Mouse (Mus musculus): ENCODE measurements around the gene Tdrd7.

Gene Tdrd7

GRCm38 (mm10) chr4:45972448-45972854 is 7.3 kb downstream of the Tdrd7 start:
- DNase-seq (ENCODE audit: low spot score): no peak

GRCm38 (mm10) chr4:45972951-45973350 is 7.8 kb downstream of the Tdrd7 start:
- no peak for DNase-seq (ENCODE audit: low spot score)

GRCm38 (mm10) chr4:45976931-45977667 is 12.0 kb downstream of the Tdrd7 start:
- DNase-seq (ENCODE audit: low spot score): no peak

DNA sequence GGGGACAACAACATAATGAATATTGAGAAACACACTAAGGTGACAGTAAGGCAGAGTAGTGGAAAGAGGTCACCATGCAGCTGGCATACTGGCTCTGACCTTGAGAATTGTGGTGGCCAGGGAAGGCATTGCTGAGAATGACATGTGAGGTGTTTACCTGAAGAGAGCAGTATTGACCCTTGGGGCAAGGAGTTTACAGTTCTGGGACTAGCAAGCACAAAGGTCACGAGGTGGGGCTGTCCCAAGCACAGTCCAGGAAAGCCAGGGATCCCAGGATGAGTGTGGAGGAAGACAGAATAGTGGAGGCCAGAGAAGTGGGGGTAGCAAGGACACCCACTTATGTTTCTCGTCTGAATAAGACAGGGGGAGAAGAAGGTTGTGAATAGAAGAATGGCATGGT is 14.8 kb downstream of the Tdrd7 start:
- DNase-seq (ENCODE audit: low spot score): no peak

DNA sequence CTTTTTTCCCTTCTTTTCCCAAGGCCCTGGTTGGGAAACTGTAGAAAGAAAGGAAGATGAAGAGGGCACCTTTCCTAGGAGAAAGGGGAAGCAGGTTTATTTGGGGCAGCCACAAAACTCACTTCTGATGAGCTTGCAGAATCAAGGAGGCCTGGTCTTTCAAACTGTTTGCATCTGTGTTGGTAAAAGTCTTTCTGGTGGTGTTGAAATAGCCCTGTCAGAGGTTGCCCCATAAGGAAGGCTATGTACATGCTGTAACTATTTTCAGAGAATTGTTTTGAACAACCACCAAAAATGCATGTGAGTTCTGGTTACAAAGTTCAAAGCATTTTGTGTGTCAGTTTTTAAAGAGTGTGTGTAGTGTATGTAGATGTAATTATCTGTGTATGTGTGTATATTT is 15.9 kb downstream of the Tdrd7 start:
- DNase-seq (ENCODE audit: low spot score): no peak

DNA sequence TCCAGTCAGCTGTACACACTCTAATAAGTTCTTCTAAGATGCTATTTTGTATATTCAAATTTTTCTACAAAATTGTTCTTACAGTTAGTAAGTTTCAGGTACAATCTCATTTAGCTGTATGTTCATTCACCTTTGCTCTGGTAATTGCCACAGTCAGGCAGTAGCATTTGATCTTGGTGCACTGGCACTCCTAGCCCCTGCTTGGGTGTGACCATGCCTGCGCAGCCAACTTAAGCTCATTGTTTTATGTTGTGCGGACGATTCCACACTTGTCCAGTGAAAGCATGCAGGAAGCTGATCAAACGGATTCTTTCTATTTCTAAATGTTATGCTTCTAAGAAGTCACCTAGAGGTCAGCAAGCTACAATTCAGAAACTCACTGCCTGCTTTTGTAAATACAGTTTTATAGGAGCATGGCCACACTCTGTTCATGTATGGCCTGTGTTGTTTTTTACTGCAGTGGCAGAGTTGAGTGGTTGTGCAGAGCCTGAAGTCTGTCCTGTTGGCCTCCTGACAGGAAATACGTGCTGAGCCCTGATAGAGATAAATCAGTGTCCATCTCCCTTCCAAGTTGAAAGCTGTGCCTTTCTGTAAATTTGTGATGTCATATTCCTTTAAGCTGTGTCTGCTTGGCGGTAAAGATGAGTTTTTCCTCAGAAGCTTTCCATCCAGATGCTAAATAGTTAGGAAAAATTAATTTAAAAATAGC is 25.4 kb downstream of the Tdrd7 start:
- no peak for DNase-seq (ENCODE audit: low spot score)

GRCm38 (mm10) chr4:45998536-45998935 is 33.4 kb downstream of the Tdrd7 start:
- no peak for DNase-seq (ENCODE audit: low spot score)

DNA sequence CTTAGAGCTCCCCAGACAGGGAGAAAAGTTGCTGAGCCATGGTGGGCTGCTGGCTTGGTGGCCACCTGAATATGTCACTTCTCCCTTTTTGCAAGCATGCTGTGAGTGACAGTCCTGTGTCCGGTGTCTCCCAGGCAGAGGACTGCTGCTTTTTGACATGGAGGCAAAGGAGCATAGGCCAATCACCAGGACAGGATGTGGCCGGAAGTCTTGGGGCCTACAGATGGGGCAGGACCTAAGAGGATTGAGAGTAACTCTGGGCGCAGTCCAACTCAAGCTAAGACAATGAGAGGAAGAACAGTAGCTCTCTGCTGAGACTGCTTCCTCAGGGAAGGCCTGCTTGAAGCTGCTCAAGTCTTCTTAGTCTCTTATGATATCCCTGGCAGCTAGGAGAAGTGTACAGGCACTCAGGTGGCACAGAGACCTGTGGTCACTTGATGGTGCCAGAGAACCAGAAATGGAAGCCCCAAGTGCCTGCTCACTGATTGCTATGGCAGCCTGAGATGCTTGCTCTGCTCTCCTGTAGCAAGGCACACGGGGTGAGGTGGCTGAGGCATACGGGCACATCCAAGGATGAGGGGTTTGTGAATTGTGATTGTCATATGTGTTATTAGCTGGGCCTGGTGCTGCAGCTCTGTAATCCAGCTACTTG is 43.1 kb downstream of the Tdrd7 start:
- no peak for DNase-seq (ENCODE audit: low spot score)

- no peak for DNase-seq (ENCODE audit: low spot score)
Observed at GRCm38 (mm10) chr4:46011698-46012097, 46.6 kb downstream of the Tdrd7 start.

- no peak for DNase-seq (ENCODE audit: low spot score)
Observed at GRCm38 (mm10) chr4:46015605-46016004, 50.5 kb downstream of the Tdrd7 start.

GRCm38 (mm10) chr4:46023021-46023481 is 57.9 kb downstream of the Tdrd7 start:
- DNase-seq (ENCODE audit: low spot score): no peak

- DNase-seq (ENCODE audit: low spot score): peak; percentile 26
Observed at GRCm38 (mm10) chr4:46025893-46026292, 60.8 kb downstream of the Tdrd7 start.

DNA sequence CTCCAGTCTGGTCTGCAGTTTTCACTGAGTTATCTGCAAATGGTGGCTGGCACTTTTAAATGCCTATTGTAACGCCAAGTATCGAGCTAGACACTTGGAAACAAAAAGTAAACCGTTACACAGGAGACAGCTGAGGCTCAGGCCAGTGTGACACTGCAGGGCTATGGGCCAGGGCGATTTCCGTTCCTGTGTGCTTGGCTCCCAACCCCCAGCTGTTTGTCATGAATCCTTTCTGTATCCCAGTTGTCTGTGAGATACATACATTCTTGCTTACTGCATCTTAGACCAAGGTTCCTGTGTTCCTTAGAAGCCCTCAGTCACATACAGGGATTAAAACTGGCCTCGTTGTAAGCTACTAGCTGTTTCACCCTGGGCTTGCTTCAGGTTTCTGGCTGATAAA is 63.1 kb downstream of the Tdrd7 start:
- DNase-seq (ENCODE audit: low spot score): no peak

GRCm38 (mm10) chr4:46028781-46029180 is 63.6 kb downstream of the Tdrd7 start:
- no peak for DNase-seq (ENCODE audit: low spot score)

DNA sequence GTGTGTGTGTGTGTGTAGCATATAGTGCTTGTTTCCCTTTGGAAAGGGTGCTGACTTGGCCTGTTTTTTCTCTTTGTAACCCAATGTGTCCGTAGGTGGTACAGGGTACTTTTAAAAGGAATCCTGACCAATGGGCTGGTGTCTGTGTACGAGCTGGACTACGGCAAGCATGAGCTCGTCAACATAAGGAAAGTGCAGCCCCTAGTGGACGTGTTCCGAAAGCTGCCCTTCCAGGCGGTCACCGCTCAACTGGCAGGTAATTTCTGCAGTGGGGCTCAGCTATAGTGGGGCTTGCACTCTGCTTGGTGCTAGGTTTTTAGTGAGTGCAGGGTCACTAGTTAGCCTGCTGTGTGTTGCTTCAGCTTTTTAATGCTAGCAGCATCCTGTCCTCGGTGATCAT is 64.4 kb downstream of the Tdrd7 start:
- DNase-seq (ENCODE audit: low spot score): peak; percentile 33

- no peak for DNase-seq (ENCODE audit: low spot score)
Observed at GRCm38 (mm10) chr4:46032448-46032847, 67.3 kb downstream of the Tdrd7 start.

DNA sequence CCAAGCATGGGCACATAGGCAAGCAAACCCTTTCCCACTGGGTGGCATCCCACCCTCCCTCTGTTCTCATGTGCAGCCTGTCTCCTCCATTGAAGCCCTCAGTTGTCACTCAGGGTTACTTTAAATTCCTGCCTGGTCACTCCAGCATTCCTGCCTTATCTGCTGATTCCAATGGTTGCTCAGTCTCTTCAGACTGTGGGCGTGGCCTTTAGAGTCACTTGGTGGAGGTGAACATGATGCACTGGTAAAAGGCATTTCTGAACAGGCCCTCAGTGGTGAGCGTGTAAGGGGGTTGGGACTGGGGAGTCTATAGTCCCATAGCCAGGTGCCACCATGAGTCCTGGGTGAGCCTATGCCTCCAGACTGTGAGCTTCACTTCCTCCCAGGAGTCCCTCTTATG is 68.1 kb downstream of the Tdrd7 start:
- DNase-seq (ENCODE audit: low spot score): no peak

GRCm38 (mm10) chr4:46038591-46038891 is 73.4 kb downstream of the Tdrd7 start:
- DNase-seq (ENCODE audit: low spot score): no peak

DNA sequence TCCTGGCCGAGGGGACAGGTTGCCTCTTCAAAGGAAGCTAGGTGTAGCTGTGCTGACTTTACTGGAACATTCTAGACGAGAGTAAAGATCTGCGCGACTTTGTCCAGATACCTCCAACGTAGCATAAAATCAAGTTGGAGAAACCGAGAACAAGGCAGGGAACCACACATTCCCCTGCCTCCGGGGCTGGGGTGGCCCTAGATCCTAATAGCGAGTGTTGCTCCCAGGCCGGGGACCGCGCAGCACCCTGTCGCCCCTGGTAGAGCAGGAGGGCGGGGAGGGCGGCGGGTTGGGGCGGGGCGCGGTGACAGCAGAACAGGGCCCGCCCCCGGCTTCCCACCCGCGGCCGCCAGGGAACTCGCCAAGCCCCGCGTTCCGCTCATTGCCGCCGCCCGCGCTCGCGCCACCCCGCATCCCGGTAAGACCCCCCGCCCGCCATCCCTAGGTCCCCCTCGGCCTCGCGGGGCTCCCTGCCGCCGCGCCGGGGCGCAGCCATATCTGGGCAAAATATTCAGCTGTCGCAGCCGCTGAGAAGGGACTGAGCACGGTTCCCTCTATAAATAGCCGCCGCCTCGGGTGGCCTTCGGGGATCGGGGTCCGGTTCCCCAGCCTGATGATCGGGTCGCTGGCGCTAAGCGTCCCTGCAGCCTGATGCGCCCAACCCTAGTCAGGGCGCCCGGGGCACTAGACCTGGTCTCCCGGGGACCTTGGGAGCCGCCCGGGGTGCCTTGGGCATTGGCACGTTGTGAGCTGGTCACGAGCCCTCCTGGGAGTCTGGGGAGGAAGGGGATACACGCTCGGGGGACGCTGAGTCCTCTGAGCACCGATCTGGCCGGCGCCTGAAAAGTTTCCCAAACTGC is 74.0 kb downstream of the Tdrd7 start, which contains the start of gene Tmod1:
Tmod1 (plus strand) TSS at position 44 of the 860 bp plus-strand sequence.
- DNase-seq (ENCODE audit: low spot score): peak; percentile 60

- no peak for DNase-seq (ENCODE audit: low spot score)
Observed at GRCm38 (mm10) chr4:46039899-46040298, 74.8 kb downstream of the Tdrd7 start.

DNA sequence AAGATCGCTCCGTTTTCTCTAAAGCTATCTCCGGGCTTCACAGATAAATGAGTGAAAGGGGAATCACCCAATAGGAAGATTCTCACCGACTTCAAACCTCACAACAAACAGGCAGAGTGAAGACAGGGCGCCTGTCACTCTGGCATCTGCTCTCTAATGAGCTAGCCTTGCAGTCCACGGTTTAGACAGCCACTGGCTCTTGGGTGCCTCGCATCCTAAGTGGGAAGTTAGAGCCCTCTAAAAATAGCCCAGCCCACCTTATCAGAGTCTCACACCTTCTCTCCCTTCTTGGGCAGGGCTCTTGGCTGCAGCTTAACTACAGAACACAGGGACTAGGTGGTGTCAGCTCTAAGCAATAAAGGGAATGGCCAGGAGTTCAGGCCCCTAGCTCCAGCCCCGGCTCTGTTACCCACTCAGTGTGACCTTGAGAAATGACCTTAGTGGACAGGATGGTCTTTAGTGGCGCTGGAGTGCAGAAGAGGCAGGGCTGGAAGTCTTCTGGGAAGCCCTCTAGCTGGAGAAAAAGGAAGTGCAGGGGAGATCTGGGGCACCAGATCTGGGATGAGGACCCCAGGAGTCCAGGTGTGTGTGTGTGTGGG is 75.6 kb downstream of the Tdrd7 start:
- DNase-seq (ENCODE audit: low spot score): no peak

Data from ovary, postnatal 36 days (tissue).